ENCODE assay signal across 9 mouse cellular contexts in the genomic region with DNA sequence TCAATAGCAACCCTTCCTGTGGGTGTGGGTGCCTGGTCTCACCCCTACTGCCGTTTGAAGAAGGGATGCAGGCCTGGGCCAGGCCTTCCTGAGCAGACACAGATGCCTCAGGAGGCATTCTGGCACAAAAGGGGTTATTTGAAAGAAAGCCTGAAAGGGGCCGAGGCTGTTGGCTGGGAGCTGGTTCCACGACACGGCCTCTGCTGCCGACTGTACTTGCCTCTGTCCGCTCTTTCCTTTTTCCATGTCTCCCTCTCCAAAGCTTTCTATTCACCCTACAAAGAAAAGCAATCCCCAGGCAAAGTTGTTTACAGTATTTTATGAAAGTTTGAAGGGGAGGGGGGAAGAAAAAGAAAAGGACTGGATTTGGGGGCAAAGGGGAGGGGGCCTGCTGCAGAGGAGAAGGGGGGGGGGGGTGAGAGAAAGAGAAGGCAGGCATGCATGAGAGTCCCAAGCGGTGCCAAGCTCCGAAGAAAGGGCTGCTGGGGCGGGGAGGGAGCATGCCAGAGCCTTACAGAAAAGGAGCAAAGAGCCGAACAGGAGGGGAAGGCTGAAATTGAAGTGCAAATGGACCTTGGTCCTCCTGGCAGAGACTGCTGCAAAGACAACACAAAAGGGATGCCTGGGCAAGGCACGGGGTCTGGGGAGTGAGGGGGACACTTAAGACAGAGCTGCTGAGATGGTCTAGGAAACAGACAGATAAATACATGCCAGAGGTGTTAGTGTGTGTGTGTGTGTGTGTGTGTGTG.
DNase-seq lines count a peak whose midpoint lies in the region; ATAC-seq and TF ChIP-seq lines count a peak whose summit lies in the region.
"Had no signal": no experiment of that assay in that cellular context is flagged by ENCODE, and none has a peak within 500 bp of the region (broad histone marks: within the 10 kb centered on the region; RNA-seq: fewer than 3 reads in every experiment).

No protein-coding gene starts in this region.

- ATAC-seq in heart, postnatal 0 days (ENCODE audit: insufficient read depth, low read depth), result no peak
- no peak for ATAC-seq in limb, embryonic 13.5 days (ENCODE audit: low FRiP score, low read depth)

- no peak for TF ChIP-seq EP300 in heart, postnatal 0 days (IDR thresholded peaks at IDR 0.05; ENCODE audit: low read depth)

- H3K27me3 ChIP-seq in heart, postnatal 0 days (ENCODE audit: control insufficient read depth, insufficient read depth, low read length), result no peaks in the 10 kb centered on the region
- peaks cover 16% of the 10 kb centered on the region for H3K27me3 ChIP-seq in limb, embryonic 13.5 days

- H3K4me2 ChIP-seq in heart, postnatal 0 days (ENCODE audit: low read depth, low read length), result peak overlapping the region; percentile 41
- peak overlapping the region; percentile 42 for H3K4me2 ChIP-seq in limb, embryonic 13.5 days (replicated peaks)

- DNase-seq in layer of hippocampus, adult 9-11 months, result peak; percentile 49
- no peak for DNase-seq in layer of hippocampus, adult 11-12 months (ENCODE audit: low spot score)
- peak; percentile 72 for DNase-seq in cerebellum, adult 9-11 months
- DNase-seq in heart, postnatal 0 days (ENCODE audit: low spot score), result peak; percentile 36
- DNase-seq in thymus, adult 18-20 months, result no peak
- no peak for DNase-seq in testis, postnatal 10 days (ENCODE audit: low spot score)
- DNase-seq in spleen, postnatal 36 days (ENCODE audit: low spot score in 2 of 2), result no peak

- 10% methylated on average over 11 of the region's 11 CpGs for WGBS in heart, postnatal 0 days
- WGBS in limb, embryonic 13.5 days, result 8% methylated on average over 11 of the region's 11 CpGs

- no peak for TF ChIP-seq CTCF in heart, postnatal 0 days (IDR thresholded peaks at IDR 0.05; ENCODE audit: low read depth)

- H3K9me3 ChIP-seq in heart, postnatal 0 days (replicated peaks; ENCODE audit: control insufficient read depth, low read length), result no peaks in the 10 kb centered on the region
- H3K9me3 ChIP-seq in limb, embryonic 13.5 days, result no peaks in the 10 kb centered on the region

- H3K36me3 ChIP-seq in heart, postnatal 0 days (replicated peaks; ENCODE audit: control insufficient read depth, insufficient read depth, low read length), result no peaks in the 10 kb centered on the region
- no peaks in the 10 kb centered on the region for H3K36me3 ChIP-seq in limb, embryonic 13.5 days
- H3K36me3 ChIP-seq: G1E had no signal

- H3K9ac ChIP-seq in heart, postnatal 0 days (replicated peaks; ENCODE audit: low read depth, low read length), result peak overlapping the region; percentile 29; the same call in 1 of the 2 replicates
- peak overlapping the region; percentile 21 for H3K9ac ChIP-seq in limb, embryonic 13.5 days

- peak overlapping the region; percentile 83 for H3K27ac ChIP-seq in heart, postnatal 0 days (ENCODE audit: low read depth)
- peak overlapping the region; percentile 73; the same call in 1 of the 2 replicates for H3K27ac ChIP-seq in limb, embryonic 13.5 days

- peaks cover 61% of the 10 kb centered on the region for H3K4me1 ChIP-seq in heart, postnatal 0 days (ENCODE audit: control insufficient read depth, insufficient read depth)
- peaks cover 51% of the 10 kb centered on the region for H3K4me1 ChIP-seq in limb, embryonic 13.5 days

- 0 out of 2 replicates have a peak overlapping the region, but pooled peaks have one; percentile 2 for H3K4me3 ChIP-seq in heart, postnatal 0 days (ENCODE audit: low read depth, low read length)
- H3K4me3 ChIP-seq in limb, embryonic 13.5 days, result no peak overlapping the region

Comparison
In these comparisons a context has a peak if more than half of its experiments do, and no peak if none do; other contexts are left out.
1. DNase-seq: peak in layer of hippocampus, adult 9-11 months (single experiment), cerebellum, adult 9-11 months (single experiment) and heart, postnatal 0 days (single experiment); none in layer of hippocampus, adult 11-12 months (single experiment), thymus, adult 18-20 months (0 of 2), testis, postnatal 10 days (single experiment) and spleen, postnatal 36 days (0 of 2).